ENCODE assay signal across 14 mouse cellular contexts in the genomic region with DNA sequence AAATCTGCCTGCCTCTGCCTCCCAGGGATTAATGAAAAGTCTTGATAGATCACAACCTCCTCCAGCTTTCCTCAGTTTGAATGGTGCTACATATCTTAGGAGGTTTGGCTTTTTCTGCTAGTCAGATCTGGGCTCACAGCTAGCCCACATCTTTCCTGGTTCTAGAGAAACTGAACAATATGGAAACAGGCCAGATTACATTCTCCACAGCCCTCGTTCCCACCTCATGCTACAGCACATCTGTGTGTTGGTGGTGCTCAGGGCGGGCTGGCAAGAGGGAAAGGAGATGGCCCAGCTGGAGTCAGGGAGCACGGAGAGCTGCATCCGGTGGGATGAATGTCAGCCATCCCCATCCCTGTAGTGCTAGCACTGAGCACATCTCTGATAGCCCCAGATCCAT. TPM values are rescaled to one million over a fixed set of nuclear protein-coding genes. Genes with fewer than 3 reads are reported as not detected.
"Had no signal": no experiment of that assay in that cellular context is flagged by ENCODE, and none has a peak within 500 bp of the region (broad histone marks: within the 10 kb centered on the region; RNA-seq: fewer than 3 reads in every experiment).

No protein-coding gene starts in this region.

- DNase-seq: kidney, adult 11 months; kidney, adult 8-10 months; kidney, postnatal 10 days; kidney, postnatal 36 days; layer of hippocampus, postnatal 36 days; liver, embryonic 13.5 days; lung, adult 2 months; lung, postnatal 14 days; midbrain, embryonic 14.5 days; thymus, adult 2 months; thymus, postnatal 14 days; thymus, postnatal 4 days had no signal

RNA-seq across cellular contexts. Expression of gene Oxct2b, which starts 5.3 kb away (rescaled TPM):
- total RNA-seq: layer of hippocampus, postnatal 36 days; liver, adult 2 months; megakaryocyte, adult 5-6 weeks had no signal

RNA-seq across cellular contexts. Expression of gene Bmp8b, which starts 5.8 kb away (rescaled TPM):
- total RNA-seq: liver, adult 2 months; megakaryocyte, adult 5-6 weeks had no signal
